Mouse (Mus musculus) CH12.LX (cell line): Measurements from ENCODE around the gene Spaar.

Experiments used
- CTCF ChIP-seq, 2 experiments: IDR thresholded peaks in 1 of 2; conservative IDR thresholded peaks in 1 of 2; 2 replicates each; pipeline ENCODE4 v1.5.1; 2011 to 2012; ENCODE audit warnings: low read depth in 2 of 2, low read length in 2 of 2, improper control_type of control experiment in 1 of 2, inconsistent platforms in 1 of 2, mild to moderate bottlenecking in 1 of 2, moderate library complexity in 1 of 2
- EP300 ChIP-seq: IDR thresholded peaks from 2 replicates; pipeline ENCODE4 v1.6.1; 2011; ENCODE audit warnings: low read length, improper control_type of control experiment
- HCFC1 ChIP-seq: IDR thresholded peaks from 2 replicates; pipeline ENCODE4 v1.6.1; 2012; ENCODE audit warnings: low read depth, mild to moderate bottlenecking, inconsistent platforms, low read length, improper control_type of control experiment
- JUND ChIP-seq: conservative IDR thresholded peaks from 2 replicates; pipeline ENCODE4 v1.6.1; 2011; ENCODE audit warnings: low read depth, low read length, improper control_type of control experiment
- MXI1 ChIP-seq: IDR thresholded peaks from 2 replicates; pipeline ENCODE4 v1.6.1; 2011; ENCODE audit warnings: mild to moderate bottlenecking, low read depth, low read length, improper control_type of control experiment
- POLR2A ChIP-seq: IDR thresholded peaks from 2 replicates; pipeline ENCODE4 v1.6.1; 2011; ENCODE audit warnings: low read depth, mild to moderate bottlenecking, improper control_type of control experiment, low read length
- RCOR1 ChIP-seq: conservative IDR thresholded peaks from 2 replicates; pipeline ENCODE4 v1.6.1; 2012; ENCODE audit warnings: low read depth, mild to moderate bottlenecking, inconsistent platforms, low read length, improper control_type of control experiment
- TCF12 ChIP-seq: IDR thresholded peaks from 2 replicates; pipeline ENCODE4 v1.6.1; 2014; ENCODE audit warnings: low read depth, mild to moderate bottlenecking, inconsistent platforms, low read length, improper control_type of control experiment

GRCm38 (mm10) chr4:43772304-43772703 is 42.5 kb downstream of the Spaar start:
- TF ChIP-seq POLR2A (no peak), TCF12 (no peak), MXI1 (no peak), CTCF (conservative IDR thresholded peaks at IDR 0.05 in 1 of 2, IDR thresholded peaks at IDR 0.05 in 1 of 2; ENCODE audit: low read depth in 2 of 2, low read length in 2 of 2) (no peak), JUND (no peak), RCOR1 (no peak), EP300 (no peak), HCFC1 (no peak)
